Mouse (Mus musculus): ENCODE measurements around the gene Dop1b. TPM values are rescaled to one million over a fixed set of nuclear protein-coding genes. Genes with fewer than 3 reads are reported as not detected.

Dop1b gene
- polyA plus RNA-seq, 1 experiment from 2014 or later = 15.5 TPM

- DNase-seq (ENCODE audit: low spot score) = no peak
These were observed 19.0 kb upstream of the Dop1b start for GRCm38 (mm10) chr16:93692744-93693143.

DNA sequence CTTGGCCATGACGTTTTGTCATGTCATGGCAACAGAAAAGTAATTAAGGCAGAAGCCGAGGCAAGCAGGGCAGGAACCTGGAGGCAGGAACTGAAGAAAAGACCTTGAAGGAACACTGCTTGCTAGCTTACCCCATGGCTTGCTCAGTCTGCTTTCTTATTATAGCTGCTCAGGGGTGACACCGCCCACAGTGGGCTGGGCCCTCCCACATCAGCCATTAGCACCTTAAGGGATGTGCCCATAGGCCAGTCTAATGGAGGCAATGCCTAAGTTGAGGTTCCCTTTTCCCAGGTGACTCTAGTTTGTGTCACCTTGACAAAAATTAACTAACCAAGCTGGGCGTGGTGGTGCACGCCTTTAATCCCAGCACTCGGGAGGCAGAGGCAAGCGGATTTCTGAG, 4.6 kb upstream of the Dop1b start:
- H3K36me3 ChIP-seq (ENCODE audit: control insufficient read depth, insufficient read depth, low read length) = no peaks in the 10 kb centered on the region
- H3K4me3 ChIP-seq (ENCODE audit: low read depth, low read length) = no peak overlapping the region
- peaks cover 4% of the 10 kb centered on the region; the same call in 1 of the 2 replicates for H3K27me3 ChIP-seq (ENCODE audit: control insufficient read depth, insufficient read depth, low read length)
- H3K4me1 ChIP-seq (replicated peaks; ENCODE audit: control insufficient read depth, insufficient read depth, low read length) = no peaks in the 10 kb centered on the region
- H3K9me3 ChIP-seq (ENCODE audit: control insufficient read depth, low read length) = no peaks in the 10 kb centered on the region
- H3K9ac ChIP-seq (ENCODE audit: low read length) = no peak overlapping the region
- no peak overlapping the region for H3K4me2 ChIP-seq (ENCODE audit: low read depth, low read length, severe bottlenecking)
- DNase-seq (ENCODE audit: low spot score) = no peak
- ATAC-seq (replicated peaks; ENCODE audit: low FRiP score) = no peak
- whole genome bisulfite sequencing = 93% methylated on average over 7 of the region's 7 CpGs
- H3K27ac ChIP-seq (ENCODE audit: low read depth, low read length) = no peak overlapping the region

More at GRCm38 (mm10) chr16:93692744-93693143, 19.0 kb upstream of the Dop1b start:
- Histone ChIP-seq H3K9ac (ENCODE audit: low read length) (no peak overlapping the region), H3K27me3 (ENCODE audit: control insufficient read depth, insufficient read depth, low read length) (no peaks in the 10 kb centered on the region), H3K27ac (ENCODE audit: low read depth, low read length) (no peak overlapping the region), H3K9me3 (ENCODE audit: control insufficient read depth, low read length) (no peaks in the 10 kb centered on the region), H3K4me1 (replicated peaks; ENCODE audit: control insufficient read depth, insufficient read depth, low read length) (no peaks in the 10 kb centered on the region), H3K4me3 (ENCODE audit: low read depth, low read length) (no peak overlapping the region), H3K36me3 (ENCODE audit: control insufficient read depth, insufficient read depth, low read length) (no peaks in the 10 kb centered on the region), H3K4me2 (ENCODE audit: low read depth, low read length, severe bottlenecking) (no peak overlapping the region)
- WGBS = 75% methylated on average over 2 of the region's 2 CpGs
- ATAC-seq (replicated peaks; ENCODE audit: low FRiP score) = no peak

- Histone ChIP-seq H3K4me1 (replicated peaks; ENCODE audit: control insufficient read depth, insufficient read depth, low read length) (no peaks in the 10 kb centered on the region), H3K36me3 (ENCODE audit: control insufficient read depth, insufficient read depth, low read length) (no peaks in the 10 kb centered on the region), H3K9me3 (ENCODE audit: control insufficient read depth, low read length) (no peaks in the 10 kb centered on the region), H3K27ac (ENCODE audit: low read depth, low read length) (no peak overlapping the region), H3K4me3 (ENCODE audit: low read depth, low read length) (no peak overlapping the region), H3K9ac (ENCODE audit: low read length) (no peak overlapping the region), H3K27me3 (ENCODE audit: control insufficient read depth, insufficient read depth, low read length) (peaks cover 11% of the 10 kb centered on the region; the same call in 1 of the 2 replicates), H3K4me2 (ENCODE audit: low read depth, low read length, severe bottlenecking) (no peak overlapping the region)
- WGBS = 83% methylated on average over 1 of the region's 1 CpGs
- DNase-seq (ENCODE audit: low spot score) (no peak), ATAC-seq (replicated peaks; ENCODE audit: low FRiP score) (no peak)
These were observed 2.5 kb upstream of the Dop1b start for GRCm38 (mm10) chr16:93709217-93709616.

GRCm38 (mm10) chr16:93710924-93711323, 780 bp upstream of the Dop1b start:
- H3K36me3 ChIP-seq (ENCODE audit: control insufficient read depth, insufficient read depth, low read length) = no peaks in the 10 kb centered on the region
- DNase-seq (ENCODE audit: low spot score) (peak; percentile 75), ATAC-seq (replicated peaks; ENCODE audit: low FRiP score) (peak; percentile 47)
- peak overlapping the region; percentile 63 for H3K4me3 ChIP-seq (ENCODE audit: low read depth, low read length)
- H3K4me2 ChIP-seq (ENCODE audit: low read depth, low read length, severe bottlenecking) = peak overlapping the region; percentile 94
- H3K27me3 ChIP-seq (ENCODE audit: control insufficient read depth, insufficient read depth, low read length) = peaks cover 11% of the 10 kb centered on the region; the same call in 1 of the 2 replicates
- no peaks in the 10 kb centered on the region for H3K9me3 ChIP-seq (ENCODE audit: control insufficient read depth, low read length)
- H3K9ac ChIP-seq (ENCODE audit: low read length) = no peak overlapping the region
- WGBS = under 1% methylated on average over 11 of the region's 11 CpGs
- H3K27ac ChIP-seq (ENCODE audit: low read depth, low read length) = no peak overlapping the region
- no peaks in the 10 kb centered on the region for H3K4me1 ChIP-seq (replicated peaks; ENCODE audit: control insufficient read depth, insufficient read depth, low read length)

DNA sequence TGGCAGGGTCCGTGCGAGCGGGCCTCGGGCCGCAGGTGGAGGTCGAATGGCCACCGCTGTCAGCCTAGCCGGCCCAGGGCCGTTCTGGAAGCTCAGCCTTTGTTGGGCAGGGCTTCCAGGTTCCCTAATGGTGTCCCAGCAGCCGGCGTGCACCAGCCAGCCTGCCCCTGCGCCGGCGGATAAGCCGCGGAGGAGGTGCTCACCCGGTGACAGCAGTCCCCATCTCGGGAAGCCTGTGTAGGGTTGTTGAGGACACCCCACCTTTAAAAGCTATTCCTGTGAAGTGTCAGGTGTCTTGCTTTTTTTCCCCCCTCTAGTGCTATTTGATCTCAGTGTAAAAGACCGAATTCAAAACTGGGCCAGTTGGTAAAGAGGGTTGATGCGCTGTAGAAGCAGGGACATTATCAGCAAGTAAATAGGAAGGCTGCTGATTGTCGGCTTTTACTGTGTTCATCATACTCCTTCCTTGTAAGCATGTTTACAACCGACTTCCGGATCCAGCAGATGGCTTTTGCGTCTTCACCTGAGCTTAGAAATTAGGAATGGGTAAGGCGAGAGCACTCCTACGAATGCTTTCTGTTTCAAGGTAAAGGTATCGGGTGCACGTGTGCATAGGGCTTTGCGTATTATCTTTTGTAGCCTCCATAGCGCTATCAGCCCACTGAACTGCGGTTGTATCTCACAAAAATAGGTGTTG, 633 bp downstream of the Dop1b start:
- no peak overlapping the region for H3K27ac ChIP-seq (ENCODE audit: low read depth, low read length)
- ATAC-seq (replicated peaks; ENCODE audit: low FRiP score) = peak; percentile 47; the same call in 1 of the 2 replicates
- H3K4me3 ChIP-seq (ENCODE audit: low read depth, low read length) = peak overlapping the region; percentile 63
- H3K9me3 ChIP-seq (ENCODE audit: control insufficient read depth, low read length) = no peaks in the 10 kb centered on the region
- WGBS = 11% methylated on average over 31 of the region's 31 CpGs
- peaks cover 6% of the 10 kb centered on the region; the same call in 1 of the 2 replicates for H3K27me3 ChIP-seq (ENCODE audit: control insufficient read depth, insufficient read depth, low read length)
- DNase-seq (ENCODE audit: low spot score) = no peak
- H3K4me1 ChIP-seq (replicated peaks; ENCODE audit: control insufficient read depth, insufficient read depth, low read length) = no peaks in the 10 kb centered on the region; the same call in 1 of the 2 replicates
- H3K36me3 ChIP-seq (ENCODE audit: control insufficient read depth, insufficient read depth, low read length) = no peaks in the 10 kb centered on the region
- peak overlapping the region; percentile 77 for H3K9ac ChIP-seq (ENCODE audit: low read length)
- H3K4me2 ChIP-seq (ENCODE audit: low read depth, low read length, severe bottlenecking) = peak overlapping the region; percentile 94

DNA sequence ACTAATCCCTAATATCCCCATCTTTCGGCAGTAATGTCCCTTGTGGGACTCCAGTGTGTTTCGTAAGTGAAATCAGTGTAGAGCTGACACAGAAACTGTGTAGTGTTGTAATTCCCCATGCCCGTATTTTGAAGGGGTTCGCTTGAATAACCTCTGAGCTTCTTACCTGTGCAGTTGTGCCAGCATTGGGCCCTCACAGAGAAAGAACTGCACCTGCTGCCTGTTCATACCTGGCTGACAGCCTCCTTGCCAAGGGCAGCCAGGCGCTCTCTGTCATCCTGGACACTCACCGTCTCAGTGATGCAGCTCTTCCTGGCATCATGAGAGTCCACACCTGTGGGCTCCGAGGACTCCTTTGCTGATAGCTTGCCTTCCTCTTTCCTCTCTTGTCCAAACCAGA, 1.3 kb downstream of the Dop1b start:
- Histone ChIP-seq H3K4me3 (ENCODE audit: low read depth, low read length) (peak overlapping the region; percentile 63; the same call in 1 of the 2 replicates), H3K27me3 (ENCODE audit: control insufficient read depth, insufficient read depth, low read length) (peaks cover 6% of the 10 kb centered on the region; the same call in 1 of the 2 replicates), H3K36me3 (ENCODE audit: control insufficient read depth, insufficient read depth, low read length) (no peaks in the 10 kb centered on the region), H3K4me2 (ENCODE audit: low read depth, low read length, severe bottlenecking) (peak overlapping the region; percentile 94), H3K4me1 (replicated peaks; ENCODE audit: control insufficient read depth, insufficient read depth, low read length) (no peaks in the 10 kb centered on the region; the same call in 1 of the 2 replicates), H3K9ac (ENCODE audit: low read length) (no peak overlapping the region), H3K27ac (ENCODE audit: low read depth, low read length) (no peak overlapping the region), H3K9me3 (ENCODE audit: control insufficient read depth, low read length) (no peaks in the 10 kb centered on the region)
- 86% methylated on average over 7 of the region's 7 CpGs for WGBS
- DNase-seq (ENCODE audit: low spot score) (no peak), ATAC-seq (replicated peaks; ENCODE audit: low FRiP score) (no peak)

DNA sequence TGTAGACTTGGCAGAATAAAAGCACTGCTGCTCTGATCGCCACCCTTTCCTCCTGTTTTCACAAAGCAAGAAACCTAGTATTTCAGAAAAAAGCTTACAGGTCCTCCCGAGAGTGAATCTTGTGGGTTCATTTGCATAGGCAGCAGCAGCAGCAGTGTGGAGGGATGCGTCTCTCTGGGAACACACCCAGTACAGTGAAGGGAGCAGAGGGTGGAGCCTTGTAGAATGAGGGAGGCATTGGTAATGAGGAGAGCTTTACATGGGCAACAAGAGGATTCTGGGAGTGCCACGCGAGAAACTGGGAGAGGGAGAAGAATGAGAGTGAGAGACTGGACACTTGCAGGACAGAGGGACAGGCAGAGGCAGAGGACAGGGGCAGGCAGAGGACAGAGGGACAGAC, 2.7 kb downstream of the Dop1b start:
- H3K9me3 ChIP-seq (ENCODE audit: control insufficient read depth, low read length) = no peaks in the 10 kb centered on the region
- H3K27me3 ChIP-seq (ENCODE audit: control insufficient read depth, insufficient read depth, low read length) = peaks cover 6% of the 10 kb centered on the region; the same call in 1 of the 2 replicates
- ATAC-seq (replicated peaks; ENCODE audit: low FRiP score) (no peak), DNase-seq (ENCODE audit: low spot score) (no peak)
- H3K4me2 ChIP-seq (ENCODE audit: low read depth, low read length, severe bottlenecking) = no peak overlapping the region
- H3K9ac ChIP-seq (ENCODE audit: low read length) = no peak overlapping the region
- H3K27ac ChIP-seq (ENCODE audit: low read depth, low read length) = no peak overlapping the region
- 29% methylated on average over 5 of the region's 5 CpGs for WGBS
- H3K36me3 ChIP-seq (ENCODE audit: control insufficient read depth, insufficient read depth, low read length) = no peaks in the 10 kb centered on the region
- H3K4me3 ChIP-seq (ENCODE audit: low read depth, low read length) = no peak overlapping the region
- no peaks in the 10 kb centered on the region; the same call in 1 of the 2 replicates for H3K4me1 ChIP-seq (replicated peaks; ENCODE audit: control insufficient read depth, insufficient read depth, low read length)

GRCm38 (mm10) chr16:93715826-93716225, 4.1 kb downstream of the Dop1b start:
- no peak overlapping the region for H3K27ac ChIP-seq (ENCODE audit: low read depth, low read length)
- ATAC-seq (replicated peaks; ENCODE audit: low FRiP score) (no peak), DNase-seq (ENCODE audit: low spot score) (no peak)
- H3K4me1 ChIP-seq (replicated peaks; ENCODE audit: control insufficient read depth, insufficient read depth, low read length) = no peaks in the 10 kb centered on the region; the same call in 1 of the 2 replicates
- H3K4me3 ChIP-seq (ENCODE audit: low read depth, low read length) = no peak overlapping the region
- H3K9me3 ChIP-seq (ENCODE audit: control insufficient read depth, low read length) = no peaks in the 10 kb centered on the region
- H3K4me2 ChIP-seq (ENCODE audit: low read depth, low read length, severe bottlenecking) = no peak overlapping the region
- WGBS = 91% methylated on average over 6 of the region's 6 CpGs
- H3K27me3 ChIP-seq (ENCODE audit: control insufficient read depth, insufficient read depth, low read length) = peaks cover 6% of the 10 kb centered on the region; the same call in 1 of the 2 replicates
- H3K9ac ChIP-seq (ENCODE audit: low read length) = no peak overlapping the region
- no peaks in the 10 kb centered on the region for H3K36me3 ChIP-seq (ENCODE audit: control insufficient read depth, insufficient read depth, low read length)
